Mouse (Mus musculus) kidney, embryonic 14.5 days (tissue): ENCODE data around the gene Cmpk2. TPM values are rescaled to one million over a fixed set of nuclear protein-coding genes. Genes with fewer than 3 reads are reported as not detected.

ENCODE experiments used
- ATAC-seq: fragments of 200-750 bp; cut with Nextera tagmentation; 2 replicates; pipeline ENCODE4 v1.8.0; 2017; ENCODE audit warnings: moderate number of reproducible peaks, mild to moderate bottlenecking, moderate TSS enrichment, moderate library complexity; ENCODE audit not compliant: low FRiP score, low TSS enrichment
- H3K27ac ChIP-seq: fragments of 300-500 bp; sonication (generic); 2 replicates; pipeline ENCODE4 v1.5.1; 2014; ENCODE audit warnings: low read depth, mild to moderate bottlenecking, low read length, moderate library complexity, mixed read lengths
- H3K27me3 ChIP-seq: fragments of 300-500 bp; sonication (generic); 2 replicates; pipeline ENCODE4 v1.6.1; 2014; ENCODE audit warnings: mild to moderate bottlenecking, low read length; ENCODE audit not compliant: control insufficient read depth, insufficient read depth
- H3K36me3 ChIP-seq: fragments of 300-500 bp; sonication (generic); 2 replicates; pipeline ENCODE4 v1.6.1; 2014; ENCODE audit warnings: low read length, mixed read lengths; ENCODE audit not compliant: control insufficient read depth, insufficient read depth
- H3K4me1 ChIP-seq: fragments of 300-500 bp; sonication (generic); 2 replicates; pipeline ENCODE4 v1.6.1; 2014; ENCODE audit warnings: low read length, mixed read lengths; ENCODE audit not compliant: control insufficient read depth, insufficient read depth
- H3K4me2 ChIP-seq: fragments of 300-500 bp; sonication (generic); replicated peaks from 2 replicates; pipeline ENCODE4 v1.6.1; 2014; ENCODE audit warnings: low read depth, mild to moderate bottlenecking, low read length
- H3K4me3 ChIP-seq: fragments of 300-500 bp; sonication (generic); 2 replicates; pipeline ENCODE4 v1.5.1; 2014; ENCODE audit warnings: mild to moderate bottlenecking, low read length
- H3K9ac ChIP-seq: fragments of 300-500 bp; sonication (generic); 2 replicates; pipeline ENCODE4 v1.6.1; 2014; ENCODE audit warnings: low read depth, mild to moderate bottlenecking, low read length, moderate library complexity
- H3K9me3 ChIP-seq: fragments of 300-500 bp; sonication (generic); 2 replicates; pipeline ENCODE4 v1.6.1; 2016; ENCODE audit warnings: low read length; ENCODE audit not compliant: control insufficient read depth
- WGBS: fragments of 180-500 bp; shearing (Covaris S2); extraction: QIAGEN DNeasy Blood & Tissue Kit; methylation state at CpG from one replicate; pipeline ENCODE4 v1.1.7; 2014; 5-methylcytosine and 5-hydroxymethylcytosine counted together
- polyA plus RNA-seq: library from polyadenylated mRNA; unstranded; fragments of >200 nt; fragmentation: Nextera tagmentation; extraction: Ambion mirVana; gene quantifications from 2 replicates; pipeline ENCODE4 v1.2.1, GENCODE M21; 2014

Gene Cmpk2
- polyA plus RNA-seq, 1 experiment from 2014 or later = 9.7 TPM

- Histone ChIP-seq H3K9me3 (no peaks in the 10 kb centered on the region), H3K4me2 (no peak overlapping the region), H3K9ac (no peak overlapping the region), H3K4me3 (no peak overlapping the region), H3K36me3 (no peaks in the 10 kb centered on the region), H3K4me1 (no peaks in the 10 kb centered on the region), H3K27ac (no peak overlapping the region), H3K27me3 (no peaks in the 10 kb centered on the region)
- ATAC-seq = no peak
- 91% methylated on average over 3 of the region's 3 CpGs for WGBS
Measured at GRCm38 (mm10) chr12:26501042-26501441, 32.0 kb downstream of the Cmpk2 start.

DNA sequence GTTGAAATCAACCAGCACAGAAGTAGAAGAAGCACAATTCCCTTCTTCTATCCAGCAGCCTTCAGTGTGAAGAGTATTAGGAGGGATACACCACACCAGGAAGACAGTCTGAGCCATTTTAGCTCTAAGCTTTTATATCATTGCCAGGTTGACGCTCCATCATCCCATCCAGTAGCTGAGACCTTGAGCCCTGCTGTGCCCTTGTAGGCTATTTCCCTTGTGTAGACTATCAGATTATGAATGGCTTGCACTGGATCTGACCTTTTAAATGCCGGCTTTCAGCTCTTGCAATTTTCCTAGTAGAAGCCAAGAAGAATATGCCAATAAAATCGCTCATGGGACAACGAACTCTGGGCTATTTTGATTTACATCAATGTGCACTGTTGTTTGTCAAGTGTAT, 42.0 kb downstream of the Cmpk2 start:
- Histone ChIP-seq H3K9ac (no peak overlapping the region), H3K4me3 (no peak overlapping the region), H3K27ac (no peak overlapping the region), H3K27me3 (no peaks in the 10 kb centered on the region), H3K9me3 (no peaks in the 10 kb centered on the region), H3K36me3 (no peaks in the 10 kb centered on the region), H3K4me2 (no peak overlapping the region), H3K4me1 (no peaks in the 10 kb centered on the region)
- WGBS = 84% methylated on average over 4 of the region's 4 CpGs
- ATAC-seq = no peak

- no peaks in the 10 kb centered on the region for H3K27me3 ChIP-seq
- 77% methylated on average over 3 of the region's 3 CpGs for WGBS
- H3K9ac ChIP-seq = no peak overlapping the region
- H3K27ac ChIP-seq = no peak overlapping the region
- no peaks in the 10 kb centered on the region for H3K4me1 ChIP-seq
- H3K4me2 ChIP-seq = no peak overlapping the region
- H3K4me3 ChIP-seq = no peak overlapping the region
- no peaks in the 10 kb centered on the region for H3K9me3 ChIP-seq
- H3K36me3 ChIP-seq = no peaks in the 10 kb centered on the region
- ATAC-seq = no peak
Measured at GRCm38 (mm10) chr12:26518206-26518605, 49.2 kb downstream of the Cmpk2 start.

DNA sequence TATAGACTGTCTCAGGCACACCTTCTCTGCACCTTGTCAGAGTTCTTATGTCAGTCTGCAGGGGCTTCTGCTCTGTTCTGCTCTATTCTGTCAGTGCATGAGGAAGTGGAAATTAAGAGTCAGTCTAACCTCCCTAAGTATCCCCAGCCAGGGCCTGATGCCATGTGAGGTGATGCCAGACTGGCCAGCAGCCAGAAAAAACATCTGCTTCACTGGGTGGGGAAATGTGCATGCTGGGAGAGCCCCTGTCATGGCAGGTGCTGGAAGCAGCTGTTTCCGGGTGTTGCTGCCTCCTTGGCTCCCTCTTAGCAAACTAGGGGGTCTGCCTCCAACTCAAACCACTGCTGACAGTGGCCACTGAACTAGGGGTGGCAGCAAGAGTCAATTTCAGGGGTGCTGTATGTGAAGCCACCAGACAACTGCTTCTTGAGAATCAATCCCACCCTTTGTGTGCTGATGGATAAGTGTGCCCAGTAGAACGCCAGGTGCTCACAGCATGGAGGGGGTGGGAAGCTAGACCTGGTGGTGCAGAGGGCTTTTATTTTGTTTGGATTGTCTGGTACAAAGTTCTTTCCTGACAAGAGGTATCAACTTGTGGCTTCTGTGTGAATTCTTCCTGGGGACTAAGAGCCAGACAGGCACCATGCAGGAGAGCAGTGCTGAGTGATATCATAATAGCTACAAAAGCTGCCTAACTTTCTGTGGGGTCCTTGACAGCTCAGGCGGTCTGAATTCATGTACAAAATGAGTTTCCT, 56.1 kb downstream of the Cmpk2 start:
- no peaks in the 10 kb centered on the region for H3K9me3 ChIP-seq
- 0 out of 2 replicates have a peak, but pooled peaks have one; percentile 20 for ATAC-seq

DNA sequence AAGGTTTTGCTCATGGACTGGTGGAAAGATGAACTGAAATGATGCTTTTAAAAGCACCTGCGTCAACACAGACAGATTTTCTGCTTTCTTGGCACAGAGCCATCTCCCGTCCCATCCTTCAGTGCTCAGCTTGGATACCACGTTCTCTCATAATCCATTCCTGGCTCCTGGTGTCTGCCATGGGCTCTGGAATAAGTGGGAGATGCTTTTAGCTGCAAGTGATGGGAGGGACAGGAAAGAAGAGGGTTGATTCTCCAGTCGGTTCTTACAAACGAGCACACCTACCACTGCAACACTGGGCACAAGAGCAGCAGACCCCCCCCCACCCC, 56.7 kb downstream of the Cmpk2 start:
- no peaks in the 10 kb centered on the region; the same call in 1 of the 2 replicates for H3K9me3 ChIP-seq
- H3K36me3 ChIP-seq = no peaks in the 10 kb centered on the region
- no peak for ATAC-seq
- H3K4me3 ChIP-seq = no peak overlapping the region
- H3K9ac ChIP-seq = no peak overlapping the region
- no peak overlapping the region for H3K27ac ChIP-seq
- no peak overlapping the region for H3K4me2 ChIP-seq
- H3K4me1 ChIP-seq = no peaks in the 10 kb centered on the region
- 62% methylated on average over 5 of the region's 5 CpGs for WGBS
- no peaks in the 10 kb centered on the region for H3K27me3 ChIP-seq

More for the DNA sequence above, 56.1 kb downstream of the Cmpk2 start:
- Histone ChIP-seq H3K27ac (no peak overlapping the region), H3K36me3 (no peaks in the 10 kb centered on the region), H3K4me2 (no peak overlapping the region), H3K27me3 (no peaks in the 10 kb centered on the region), H3K9ac (no peak overlapping the region), H3K4me1 (no peaks in the 10 kb centered on the region), H3K4me3 (no peak overlapping the region)
- WGBS = 69% methylated on average over 3 of the region's 3 CpGs

Other genes starting within 250 kb of the Cmpk2 start
- 26.2 and 29.8 TPM in 2 replicates for gene Rnf144a, start 54.0 kb upstream of the Cmpk2 start, polyA plus RNA-seq
- 16.6 and 17.1 TPM in 2 replicates for gene Rsad2, start 12.8 kb upstream of the Cmpk2 start, polyA plus RNA-seq